Mouse (Mus musculus) bone marrow macrophage, adult 2 months (primary cell): ENCODE measurements at regions not wholly inside any gene's neighbourhood (a gene's known extent, or its start where the extent isn't known, plus 50 kb on each side); places are given as distances from the start of the nearest gene placed in this dataset.

Experiments used
- CTCF ChIP-seq: IDR thresholded peaks from 2 replicates; pipeline ENCODE4 v1.5.1; 2012; ENCODE audit warnings: low read depth, mild to moderate bottlenecking, low read length, moderate library complexity
- POLR2A ChIP-seq: IDR thresholded peaks from 2 replicates; pipeline ENCODE4 v1.6.1; 2012; ENCODE audit warnings: mild to moderate bottlenecking, low read depth, low read length, borderline replicate concordance

GRCm38 (mm10) chr15:36870717-36871116, 136.9 kb downstream of the Zfp706 start:
- no peak for TF ChIP-seq POLR2A
- TF ChIP-seq CTCF: no peak
